Comparison of ENCODE assay signal across 9 mouse cellular contexts in genomic region chr2:165788005-165788404, GRCm38 (mm10).
DNase-seq lines count a peak whose midpoint lies in the region; ATAC-seq and TF ChIP-seq lines count a peak whose summit lies in the region.
"Had no signal": no experiment of that assay in that cellular context is flagged by ENCODE, and none has a peak within 500 bp of the region (broad histone marks: within the 10 kb centered on the region; RNA-seq: fewer than 3 reads in every experiment).

No protein-coding gene starts in this region.

- intact Hi-C loops in gastrocnemius, adult 2 months (cut with DNase I), result loop anchor here (5.0 kb wide), 1 partner anchor 259 kb away; no protein-coding TSS in a partner anchor

- peaks cover 40% of the 10 kb centered on the region for H3K4me1 ChIP-seq in hindbrain, embryonic 13.5 days (replicated peaks)
- peaks cover 22% of the 10 kb centered on the region for H3K4me1 ChIP-seq in hindbrain, embryonic 12.5 days

- H3K36me3 ChIP-seq in hindbrain, embryonic 13.5 days, result peaks cover 93% of the 10 kb centered on the region
- H3K36me3 ChIP-seq in hindbrain, embryonic 12.5 days, result peaks cover 78% of the 10 kb centered on the region

- no peaks in the 10 kb centered on the region for H3K9me3 ChIP-seq in hindbrain, embryonic 13.5 days
- H3K9me3 ChIP-seq in hindbrain, embryonic 12.5 days (replicated peaks), result no peaks in the 10 kb centered on the region

- no peak for TF ChIP-seq CTCF in gastrocnemius, adult 2 months (IDR thresholded peaks at IDR 0.05)

- H3K9ac ChIP-seq in hindbrain, embryonic 13.5 days, result no peak overlapping the region
- H3K9ac ChIP-seq in hindbrain, embryonic 12.5 days, result no peak overlapping the region

- WGBS in hindbrain, embryonic 13.5 days, result 41% methylated on average over 11 of the region's 11 CpGs
- 58% methylated on average over 11 of the region's 11 CpGs for WGBS in hindbrain, embryonic 12.5 days

- no peak for ATAC-seq in hindbrain, embryonic 13.5 days (ENCODE audit: low FRiP score)
- no peak; the same call in 1 of the 2 replicates for ATAC-seq in hindbrain, embryonic 12.5 days (ENCODE audit: low FRiP score)
- no peak for ATAC-seq in erythroid progenitor cell, adult 5-6 weeks (replicated peaks; ENCODE audit: low FRiP score, poor library complexity, severe bottlenecking)

- no peak overlapping the region for H3K4me2 ChIP-seq in hindbrain, embryonic 13.5 days
- no peak overlapping the region for H3K4me2 ChIP-seq in hindbrain, embryonic 12.5 days (replicated peaks)

- H3K27ac ChIP-seq in hindbrain, embryonic 13.5 days, result peak overlapping the region; percentile 76
- no peak overlapping the region; the same call in 1 of the 2 replicates for H3K27ac ChIP-seq in hindbrain, embryonic 12.5 days
- no peak overlapping the region for H3K27ac ChIP-seq in gastrocnemius, adult 2 months

- H3K27me3 ChIP-seq in hindbrain, embryonic 13.5 days, result no peaks in the 10 kb centered on the region
- no peaks in the 10 kb centered on the region for H3K27me3 ChIP-seq in hindbrain, embryonic 12.5 days

- DNase-seq in brain, adult 2 months (ENCODE audit: low read depth, low spot score), result peak; percentile 96
- peak; percentile 74 for DNase-seq in gastrocnemius, adult 2 months
- DNase-seq in kidney, adult 11 months, result peak; percentile 96
- peak; percentile 44 to 69 for DNase-seq in left cerebral cortex, adult 8-10 months (ENCODE audit: low spot score in 2 of 2)
- peak; percentile 82 for DNase-seq in ovary, adult 18-20 months (ENCODE audit: low spot score)

- H3K4me3 ChIP-seq in hindbrain, embryonic 13.5 days, result no peak overlapping the region
- no peak overlapping the region for H3K4me3 ChIP-seq in hindbrain, embryonic 12.5 days
- H3K4me3 ChIP-seq in gastrocnemius, adult 2 months, result no peak overlapping the region
- H3K4me3 ChIP-seq: myocyte had no signal
